Mouse (Mus musculus) ZHBTc4 (cell line): ENCODE measurements around the gene Sptssa.
"Not testable (repeated sequence)": the region's sequence is repeated elsewhere in the genome, so short reads cannot be mapped to it uniquely, and the experiment has no call there.

Source experiments
- DNase-seq: peaks from one replicate; pipeline ENCODE4 v3.0.0-alpha.2; 2011; ENCODE audit warnings: low read depth, low spot score

Sptssa gene

GRCm38 (mm10) chr12:54656396-54657171 is at the start of gene Sptssa:
Gene Sptssa, minus strand, starts transcription at chr12:54656573.
- peak; percentile 99 for DNase-seq

- DNase-seq, result no peak
These were observed 43.0 kb upstream of the Sptssa start for GRCm38 (mm10) chr12:54699394-54699793.

GRCm38 (mm10) chr12:54697791-54698250 is 41.4 kb upstream of the Sptssa start:
- DNase-seq, result no peak

- no peak for DNase-seq
These were observed 40.7 kb upstream of the Sptssa start for GRCm38 (mm10) chr12:54697003-54697597.

GRCm38 (mm10) chr12:54696242-54697002 is 40.0 kb upstream of the Sptssa start:
- peak; percentile 97 for DNase-seq

GRCm38 (mm10) chr12:54695511-54696241 is 39.3 kb upstream of the Sptssa start, which contains the start of gene Eapp:
Gene Eapp, minus strand, starts transcription at chr12:54695897.
- DNase-seq, result peak; percentile 98

GRCm38 (mm10) chr12:54694847-54695510 is 38.6 kb upstream of the Sptssa start:
- no peak for DNase-seq

- DNase-seq, result no peak
These were observed 32.7 kb upstream of the Sptssa start for GRCm38 (mm10) chr12:54689082-54689481.

- peak; percentile 44 for DNase-seq
These were observed 26.8 kb upstream of the Sptssa start for GRCm38 (mm10) chr12:54683182-54683581.

GRCm38 (mm10) chr12:54676709-54677108 is 20.3 kb upstream of the Sptssa start:
- no peak for DNase-seq

- peak; percentile 55 for DNase-seq
These were observed 19.0 kb upstream of the Sptssa start for GRCm38 (mm10) chr12:54675396-54675795.

GRCm38 (mm10) chr12:54671262-54671661 is 14.9 kb upstream of the Sptssa start:
- DNase-seq, result no peak

GRCm38 (mm10) chr12:54668141-54668540 is 11.8 kb upstream of the Sptssa start:
- DNase-seq, result no peak

- no peak for DNase-seq
These were observed 9.2 kb upstream of the Sptssa start for GRCm38 (mm10) chr12:54665526-54665925.

- not testable (repeated sequence) for DNase-seq
These were observed 5.1 kb upstream of the Sptssa start for GRCm38 (mm10) chr12:54661470-54661869.

- no peak for DNase-seq
These were observed 3.5 kb upstream of the Sptssa start for GRCm38 (mm10) chr12:54659901-54660300.

GRCm38 (mm10) chr12:54658425-54659092 is 2.2 kb upstream of the Sptssa start:
- no peak for DNase-seq

GRCm38 (mm10) chr12:54657951-54658350 is 1.6 kb upstream of the Sptssa start:
- DNase-seq, result no peak

GRCm38 (mm10) chr12:54657226-54657625 is 853 bp upstream of the Sptssa start:
- DNase-seq, result no peak

- peak; percentile 89 for DNase-seq
These were observed 356 bp downstream of the Sptssa start for GRCm38 (mm10) chr12:54656039-54656395.
